Mouse (Mus musculus) ES-E14 (cell line): ENCODE measurements around the gene Mgst2. TPM values are rescaled to one million over a fixed set of nuclear protein-coding genes. Genes with fewer than 3 reads are reported as not detected.
A peak's percentile ranks its signal among the peaks of the same experiment; 100 is the strongest.

Experiments used
- DNase-seq: peaks from one replicate; pipeline ENCODE4 v3.0.0-alpha.2; 2013; ENCODE audit warnings: low read depth, low spot score
- H3K27ac ChIP-seq: 2 replicates; pipeline ENCODE4 v1.5.1; 2012; ENCODE audit warnings: low read depth, mild to moderate bottlenecking, low read length, moderate library complexity, mixed read lengths; ENCODE audit not compliant: poor library complexity, insufficient read depth, severe bottlenecking
- H3K36me3 ChIP-seq: 2 replicates; pipeline ENCODE4 v1.6.1; 2012; ENCODE audit warnings: mild to moderate bottlenecking, low read length, moderate library complexity, mixed read lengths; ENCODE audit not compliant: control insufficient read depth, poor library complexity, insufficient read depth, severe bottlenecking
- H3K4me1 ChIP-seq, 2 experiments: fragments of 150-350 bp in 1 of 2; sonication (generic) in 1 of 2; 2 replicates each; pipeline ENCODE4 v1.6.1; 2012; ENCODE audit warnings: low read length in 2 of 2, mild to moderate bottlenecking in 1 of 2, mixed read lengths in 1 of 2; ENCODE audit not compliant: control insufficient read depth in 2 of 2, insufficient read depth in 2 of 2, poor library complexity in 1 of 2
- H3K4me3 ChIP-seq, 2 experiments: fragments of 150-350 bp in 1 of 2; sonication (generic) in 1 of 2; 2 replicates each; pipeline ENCODE4 v1.5.1; 2012; ENCODE audit warnings: low read length in 2 of 2, low read depth in 1 of 2, mild to moderate bottlenecking in 1 of 2, mixed read lengths in 1 of 2; ENCODE audit not compliant: insufficient read depth in 1 of 2, poor library complexity in 1 of 2, severe bottlenecking in 1 of 2
- H3K9ac ChIP-seq: 2 replicates; pipeline ENCODE4 v1.6.1; 2012; ENCODE audit warnings: low read depth, mild to moderate bottlenecking, low read length, mixed read lengths; ENCODE audit not compliant: poor library complexity, insufficient read depth, severe bottlenecking
- H3K9me3 ChIP-seq: fragments of 150-350 bp; sonication (generic); 2 replicates; pipeline ENCODE4 v1.6.1; 2012; ENCODE audit warnings: low read depth, mild to moderate bottlenecking, low read length; ENCODE audit not compliant: control insufficient read depth, insufficient read depth
- CHD2 ChIP-seq: IDR thresholded peaks from 2 replicates; pipeline ENCODE4 v1.6.1; 2014; ENCODE audit warnings: mild to moderate bottlenecking, low read depth, low read length, inconsistent platforms
- HCFC1 ChIP-seq: IDR thresholded peaks from 2 replicates; pipeline ENCODE4 v1.6.1; 2012; ENCODE audit warnings: low read length, inconsistent platforms, borderline replicate concordance; ENCODE audit not compliant: insufficient read depth
- MAFK ChIP-seq: IDR thresholded peaks from 2 replicates; pipeline ENCODE4 v1.6.1; 2014; ENCODE audit warnings: mild to moderate bottlenecking, low read depth, low read length, inconsistent platforms; ENCODE audit not compliant: insufficient read depth
- ZC3H11A ChIP-seq: IDR thresholded peaks from 2 replicates; pipeline ENCODE4 v1.6.1; 2012; ENCODE audit warnings: low read depth, mild to moderate bottlenecking, inconsistent platforms, low read length, borderline replicate concordance
- ZNF384 ChIP-seq: IDR thresholded peaks from 2 replicates; pipeline ENCODE4 v1.6.1; 2012; ENCODE audit warnings: low read depth, low read length, inconsistent platforms
- in situ Hi-C, 2 experiments: fragments of 600-800 bp; cut with MboI; formaldehyde crosslinking; loops; one replicate each; pipeline ENCODE4 v1.15.1; 2025; ENCODE audit warnings: low sequenced_read_pairs in 2 of 2, inconsistent platforms in 1 of 2; ENCODE audit not compliant: unreplicated experiment in 2 of 2
- total RNA-seq: library from RNA; depleted of rRNA; stranded (reverse); fragments of 300-350 nt; gene quantifications from 2 replicates; pipeline ENCODE4 v1.2.3, GENCODE M21; 2012

Gene Mgst2
- total RNA-seq, 1 experiment: 0.71 TPM

GRCm38 (mm10) chr3:51661880-51662550 is 1.9 kb downstream of the Mgst2 start:
- no peaks in the 10 kb centered on the region for H3K4me1 ChIP-seq
- H3K9ac ChIP-seq: no peak overlapping the region
- TF ChIP-seq MAFK (no peak), ZNF384 (no peak), HCFC1 (no peak)
- no peaks in the 10 kb centered on the region for H3K9me3 ChIP-seq
- H3K36me3 ChIP-seq: no peaks in the 10 kb centered on the region
- no peak overlapping the region for H3K27ac ChIP-seq
- H3K4me3 ChIP-seq: no peak overlapping the region
- no peak for DNase-seq
- in situ Hi-C loops: no loop called here

GRCm38 (mm10) chr3:51662557-51662956 is 2.4 kb downstream of the Mgst2 start:
- no peaks in the 10 kb centered on the region for H3K36me3 ChIP-seq
- TF ChIP-seq ZC3H11A: no peak
- no peak for TF ChIP-seq HCFC1
- no peak for TF ChIP-seq ZNF384
- TF ChIP-seq MAFK: no peak
- TF ChIP-seq CHD2: no peak
- H3K4me3 ChIP-seq: no peak overlapping the region
- in situ Hi-C loops: no loop called here
- H3K27ac ChIP-seq: no peak overlapping the region
- no peaks in the 10 kb centered on the region for H3K9me3 ChIP-seq
- no peaks in the 10 kb centered on the region; a peak in 1 of 4 replicates for H3K4me1 ChIP-seq
- no peak overlapping the region for H3K9ac ChIP-seq
- DNase-seq: no peak

GRCm38 (mm10) chr3:51668607-51669006 is 8.4 kb downstream of the Mgst2 start:
- Histone ChIP-seq H3K4me1 (peaks cover 7 to 11% of the 10 kb centered on the region in 2 experiments; a peak in 2 of 4 replicates), H3K9me3 (no peaks in the 10 kb centered on the region), H3K4me3 (no peak overlapping the region), H3K27ac (no peak overlapping the region), H3K36me3 (no peaks in the 10 kb centered on the region), H3K9ac (no peak overlapping the region)
- TF ChIP-seq HCFC1 (no peak), CHD2 (no peak), ZC3H11A (no peak)
- in situ Hi-C loops: no loop called here
- no peak for DNase-seq

- Histone ChIP-seq H3K27ac (no peak overlapping the region; the same call in 1 of the 2 replicates), H3K36me3 (no peaks in the 10 kb centered on the region), H3K4me1 (peaks cover 7 to 12% of the 10 kb centered on the region in 2 experiments; a peak in 2 of 4 replicates), H3K9me3 (no peaks in the 10 kb centered on the region), H3K4me3 (no peak overlapping the region), H3K9ac (no peak overlapping the region)
- no peak for DNase-seq
- TF ChIP-seq MAFK (peak; percentile 97), CHD2 (no peak)
- in situ Hi-C loops: no loop called here
Measured at GRCm38 (mm10) chr3:51670414-51671070, 10.4 kb downstream of the Mgst2 start.

GRCm38 (mm10) chr3:51671071-51671469 is 10.9 kb downstream of the Mgst2 start:
- DNase-seq: no peak
- no peak overlapping the region for H3K27ac ChIP-seq
- H3K9ac ChIP-seq: no peak overlapping the region
- H3K4me1 ChIP-seq: peaks cover 7 to 12% of the 10 kb centered on the region in 2 experiments; a peak in 2 of 4 replicates
- no peak overlapping the region for H3K4me3 ChIP-seq
- in situ Hi-C loops: no loop called here
- H3K36me3 ChIP-seq: no peaks in the 10 kb centered on the region
- H3K9me3 ChIP-seq: no peaks in the 10 kb centered on the region
- TF ChIP-seq ZC3H11A (no peak), CHD2 (no peak), MAFK (no peak), ZNF384 (no peak), HCFC1 (no peak)
